Mouse (Mus musculus): ENCODE data around the gene Tbcc.

GRCm38 (mm10) chr17:46864566-46865195 is 25.8 kb upstream of the Tbcc start:
- TF ChIP-seq CTCF (IDR thresholded peaks at IDR 0.05; ENCODE audit: low read depth, low read length): no peak
- no peak for TF ChIP-seq GATA2 (IDR thresholded peaks at IDR 0.05; ENCODE audit: borderline replicate concordance, low read depth, low read length)
- TF ChIP-seq TAL1 (conservative IDR thresholded peaks at IDR 0.05; ENCODE audit: low read depth, low read length): peak; percentile 59; the same call in 1 of the 2 replicates
- TF ChIP-seq GATA1 (IDR thresholded peaks at IDR 0.05; ENCODE audit: borderline replicate concordance, low read length): no peak
